Mouse (Mus musculus) embryonic fibroblast, embryonic 13.5 days (primary cell): ENCODE results near the gene Ncaph.
"Not testable (repeated sequence)": the region's sequence is repeated elsewhere in the genome, so short reads cannot be mapped to it uniquely, and the experiment has no call there.

Source experiments
- CTCF ChIP-seq: IDR thresholded peaks from 2 replicates; pipeline ENCODE4 v1.5.1; 2011; ENCODE audit warnings: mild to moderate bottlenecking, control low read depth, low read length, moderate library complexity, borderline replicate concordance; ENCODE audit not compliant: insufficient read depth
- POLR2A ChIP-seq: IDR thresholded peaks from 2 replicates; pipeline ENCODE4 v1.6.1; 2011; ENCODE audit warnings: low read depth, mild to moderate bottlenecking, control low read depth, low read length, moderate library complexity

GRCm38 (mm10) chr2:127166261-127166660, 32.5 kb upstream of the Ncaph start:
- not testable (repeated sequence) for TF ChIP-seq CTCF, POLR2A
